Mouse (Mus musculus) kidney, adult 2 months (tissue): ENCODE data around the gene Olfr1168. TPM values are rescaled to one million over a fixed set of nuclear protein-coding genes. Genes with fewer than 3 reads are reported as not detected.
"Not testable (repeated sequence)": the region's sequence is repeated elsewhere in the genome, so short reads cannot be mapped to it uniquely, and the experiment has no call there.

Source experiments
- DNase-seq: peaks from one replicate; pipeline ENCODE4 v3.0.0; 2021
- H3K27ac ChIP-seq: fragments of 200-500 bp; 2 replicates; pipeline ENCODE4 v1.5.1; 2012; ENCODE audit warnings: low read depth, low read length, control low read depth, inconsistent platforms; ENCODE audit not compliant: insufficient read depth
- H3K27me3 ChIP-seq: fragments of 200-500 bp; replicated peaks from 2 replicates; pipeline ENCODE4 v1.6.1; 2012; ENCODE audit warnings: mild to moderate bottlenecking, moderate library complexity, low read length, inconsistent platforms; ENCODE audit not compliant: control insufficient read depth, insufficient read depth
- H3K36me3 ChIP-seq: fragments of 200-500 bp; 2 replicates; pipeline ENCODE4 v1.6.1; 2012; ENCODE audit warnings: mild to moderate bottlenecking, moderate library complexity, low read length, inconsistent platforms; ENCODE audit not compliant: control insufficient read depth, insufficient read depth
- H3K4me1 ChIP-seq: fragments of 200-500 bp; 2 replicates; pipeline ENCODE4 v1.6.1; 2011; ENCODE audit warnings: low read length; ENCODE audit not compliant: control insufficient read depth, insufficient read depth
- H3K4me3 ChIP-seq: fragments of 200-500 bp; 2 replicates; pipeline ENCODE4 v1.5.1; 2011; ENCODE audit warnings: mild to moderate bottlenecking, low read depth, low read length, control low read depth; ENCODE audit not compliant: insufficient read depth
- CTCF ChIP-seq: fragments of 200-500 bp; conservative IDR thresholded peaks from 2 replicates; pipeline ENCODE4 v1.5.1; 2011; ENCODE audit warnings: low read depth, mild to moderate bottlenecking, control low read depth, low read length, moderate library complexity, mixed read lengths; ENCODE audit not compliant: insufficient read depth, insufficient read length
- POLR2A ChIP-seq: fragments of 200-500 bp; IDR thresholded peaks from one replicate; pipeline ENCODE4 v1.6.1; 2011; ENCODE audit warnings: low read depth, low read length, control low read depth
- WGBS: fragments of 180-500 bp; shearing (Covaris S2); methylation state at CpG from one replicate; pipeline ENCODE4 v1.1.7; 2018; 5-methylcytosine and 5-hydroxymethylcytosine counted together
- polyA plus RNA-seq: library from polyadenylated mRNA; depleted of rRNA; stranded (reverse); fragments of >200 nt; gene quantifications from 2 replicates; pipeline ENCODE4 v1.2.3, GENCODE M21; 2012; rRNA removed

Gene Olfr1168
- not detected in 2 replicates for polyA plus RNA-seq

GRCm38 (mm10) chr2:88181580-88181979 lies at the start of gene Olfr1168:
Gene Olfr1168, plus strand, starts transcription at chr2:88181880.
- no peak within 1 kb of the TSS for H3K27ac ChIP-seq
- no peaks in the 10 kb centered on the region for H3K27me3 ChIP-seq
- H3K4me3 ChIP-seq: no peak within 1 kb of the TSS
- DNase-seq: no peak
- WGBS: 80% methylated on average over 2 of the region's 2 CpGs
- no peaks in the 10 kb centered on the region for H3K36me3 ChIP-seq
- no peaks in the 10 kb centered on the region for H3K4me1 ChIP-seq
- TF ChIP-seq CTCF (no peak), POLR2A (no peak)

GRCm38 (mm10) chr2:88155093-88155492 lies 26.6 kb upstream of the Olfr1168 start, which contains the start of gene Olfr1167:
Gene Olfr1167, minus strand, starts transcription at chr2:88155193.
- not testable (repeated sequence) for H3K4me3 ChIP-seq, H3K4me1 ChIP-seq, H3K27me3 ChIP-seq, H3K27ac ChIP-seq, H3K36me3 ChIP-seq, DNase-seq
- WGBS: 74% methylated on average over 1 of the region's 1 CpGs

- no peak for DNase-seq
Measured at GRCm38 (mm10) chr2:88220784-88221183, 39.1 kb downstream of the Olfr1168 start.

GRCm38 (mm10) chr2:88228234-88228633 lies 46.6 kb downstream of the Olfr1168 start, which contains the start of gene Olfr1170:
Gene Olfr1170, minus strand, starts transcription at chr2:88228334.
- Histone ChIP-seq H3K27ac (no peak within 1 kb of the TSS), H3K4me1 (no peaks in the 10 kb centered on the region), H3K4me3 (no peak within 1 kb of the TSS), H3K27me3 (no peaks in the 10 kb centered on the region), H3K36me3 (no peaks in the 10 kb centered on the region)
- 73% methylated on average over 1 of the region's 1 CpGs for WGBS
- no peak for DNase-seq
- TF ChIP-seq CTCF (no peak), POLR2A (no peak)

More at GRCm38 (mm10) chr2:88220784-88221183, 39.1 kb downstream of the Olfr1168 start:
- Histone ChIP-seq H3K4me1 (no peaks in the 10 kb centered on the region), H3K27ac (no peak overlapping the region), H3K4me3 (no peak overlapping the region), H3K36me3 (no peaks in the 10 kb centered on the region), H3K27me3 (no peaks in the 10 kb centered on the region)
- TF ChIP-seq POLR2A (no peak), CTCF (no peak)
- WGBS: 84% methylated on average over 1 of the region's 1 CpGs

Other genes with a start within 250 kb of the Olfr1168 start
- not detected in 2 replicates for gene Olfr1155, start 236.7 kb upstream of the Olfr1168 start, polyA plus RNA-seq
- not detected in 2 replicates for gene Olfr1156, start 228.8 kb upstream of the Olfr1168 start, polyA plus RNA-seq
- gene Olfr1157, start 213.6 kb upstream of the Olfr1168 start, polyA plus RNA-seq: not detected in 2 replicates
- not detected in 2 replicates for gene Olfr74, start 207.2 kb upstream of the Olfr1168 start, polyA plus RNA-seq
- not detected in 2 replicates for gene Olfr1158, start 191.8 kb upstream of the Olfr1168 start, polyA plus RNA-seq
- not detected in 2 replicates for gene Olfr1160, start 173.6 kb upstream of the Olfr1168 start, polyA plus RNA-seq
- gene Olfr1161, start 159.1 kb upstream of the Olfr1168 start, polyA plus RNA-seq: not detected in 2 replicates
- gene Olfr73, start 144.2 kb upstream of the Olfr1168 start, polyA plus RNA-seq: not detected in 2 replicates
- gene Olfr1162, start 130.8 kb upstream of the Olfr1168 start, polyA plus RNA-seq: not detected in 2 replicates
- gene Olfr1163, start 110.0 kb upstream of the Olfr1168 start, polyA plus RNA-seq: not detected in 2 replicates
- not detected in 2 replicates for gene Olfr1164, start 87.9 kb upstream of the Olfr1168 start, polyA plus RNA-seq
- not detected in 2 replicates for gene Olfr1166, start 53.6 kb upstream of the Olfr1168 start, polyA plus RNA-seq
- gene Olfr1167, start 26.7 kb upstream of the Olfr1168 start, polyA plus RNA-seq: not detected in 2 replicates
- not detected in 2 replicates for gene Olfr1170, start 46.5 kb downstream of the Olfr1168 start, polyA plus RNA-seq
- gene Olfr1173, start 98.0 kb downstream of the Olfr1168 start, polyA plus RNA-seq: not detected in 2 replicates
- gene Olfr1174-ps, start 133.3 kb downstream of the Olfr1168 start, polyA plus RNA-seq: not detected in 2 replicates
- not detected in 2 replicates for gene Olfr1175-ps, start 145.3 kb downstream of the Olfr1168 start, polyA plus RNA-seq
- gene Olfr1176, start 154.8 kb downstream of the Olfr1168 start, polyA plus RNA-seq: not detected in 2 replicates
- gene Olfr1177-ps, start 164.6 kb downstream of the Olfr1168 start, polyA plus RNA-seq: not detected in 2 replicates
- gene Olfr1178, start 205.2 kb downstream of the Olfr1168 start, polyA plus RNA-seq: not detected in 2 replicates
- not detected in 2 replicates for gene Olfr1179, start 224.6 kb downstream of the Olfr1168 start, polyA plus RNA-seq
- not detected in 2 replicates for gene Olfr1180, start 237.3 kb downstream of the Olfr1168 start, polyA plus RNA-seq
- gene Olfr1181, start 244.3 kb downstream of the Olfr1168 start, polyA plus RNA-seq: not detected in 2 replicates